Mouse (Mus musculus) intestine, postnatal 0 days (tissue): ENCODE measurements around the gene Trp63. TPM values are rescaled to one million over a fixed set of nuclear protein-coding genes. Genes with fewer than 3 reads are reported as not detected.

Experiments used
- ATAC-seq: fragments of 200-750 bp; cut with Nextera tagmentation; 2 replicates; pipeline ENCODE4 v1.8.0; 2017; ENCODE audit warnings: mild to moderate bottlenecking, moderate TSS enrichment, moderate library complexity
- H3K27ac ChIP-seq: fragments of 300-500 bp; sonication (generic); 2 replicates; pipeline ENCODE4 v1.5.1; 2014; ENCODE audit warnings: mild to moderate bottlenecking, low read depth, low read length, moderate library complexity
- H3K27me3 ChIP-seq: fragments of 300-500 bp; sonication (generic); replicated peaks from 2 replicates; pipeline ENCODE4 v1.6.1; 2014; ENCODE audit warnings: low read length, mixed read lengths; ENCODE audit not compliant: control insufficient read depth, insufficient read depth
- H3K36me3 ChIP-seq: fragments of 300-500 bp; sonication (generic); 2 replicates; pipeline ENCODE4 v1.6.1; 2014; ENCODE audit warnings: mild to moderate bottlenecking, moderate library complexity; ENCODE audit not compliant: control insufficient read depth, insufficient read depth
- H3K4me1 ChIP-seq: fragments of 300-500 bp; sonication (generic); replicated peaks from 2 replicates; pipeline ENCODE4 v1.6.1; 2014; ENCODE audit warnings: antibody characterized with exemption, low read length, mixed read lengths; ENCODE audit not compliant: control insufficient read depth, insufficient read depth
- H3K4me2 ChIP-seq: fragments of 300-500 bp; sonication (generic); replicated peaks from 2 replicates; pipeline ENCODE4 v1.6.1; 2014; ENCODE audit warnings: low read depth, mild to moderate bottlenecking, moderate library complexity
- H3K4me3 ChIP-seq: fragments of 300-500 bp; sonication (generic); 2 replicates; pipeline ENCODE4 v1.5.1; 2014; ENCODE audit warnings: low read depth, low read length
- H3K9ac ChIP-seq: fragments of 300-500 bp; sonication (generic); 2 replicates; pipeline ENCODE4 v1.6.1; 2014; ENCODE audit warnings: mild to moderate bottlenecking, low read depth, low read length
- H3K9me3 ChIP-seq: fragments of 300-500 bp; sonication (generic); 2 replicates; pipeline ENCODE4 v1.6.1; 2016; ENCODE audit warnings: mixed run types; ENCODE audit not compliant: control insufficient read depth
- CTCF ChIP-seq: sonication (generic); IDR thresholded peaks from 2 replicates; pipeline ENCODE4 v1.5.1; 2016; ENCODE audit warnings: low read depth, mild to moderate bottlenecking, control low read depth, antibody characterized with exemption, moderate library complexity
- WGBS: fragments of 180-500 bp; shearing (Covaris S2); extraction: QIAGEN DNeasy Blood & Tissue Kit; methylation state at CpG from one replicate; pipeline ENCODE4 v1.1.7; 2014; 5-methylcytosine and 5-hydroxymethylcytosine counted together
- polyA plus RNA-seq: library from polyadenylated mRNA; unstranded; fragments of >200 nt; fragmentation: Nextera tagmentation; extraction: Ambion mirVana; gene quantifications from 2 replicates; pipeline ENCODE4 v1.2.1, GENCODE M21; 2015

Trp63 gene
- polyA plus RNA-seq, 1 experiment from 2014 or later: 0.04 TPM

GRCm38 (mm10) chr16:25877416-25877965, 193.9 kb downstream of the Trp63 start:
- no peaks in the 10 kb centered on the region for H3K4me1 ChIP-seq
- no peak overlapping the region for H3K27ac ChIP-seq
- no peak overlapping the region for H3K4me2 ChIP-seq
- ATAC-seq: no peak
- WGBS: 68% methylated on average over 7 of the region's 7 CpGs
- H3K9ac ChIP-seq: no peak overlapping the region
- no peaks in the 10 kb centered on the region for H3K9me3 ChIP-seq
- H3K27me3 ChIP-seq: no peaks in the 10 kb centered on the region
- no peak overlapping the region for H3K4me3 ChIP-seq
- TF ChIP-seq CTCF: no peak
- H3K36me3 ChIP-seq: no peaks in the 10 kb centered on the region

GRCm38 (mm10) chr16:25878116-25878515, 194.6 kb downstream of the Trp63 start:
- ATAC-seq: no peak
- H3K4me3 ChIP-seq: no peak overlapping the region
- no peak for TF ChIP-seq CTCF
- H3K9me3 ChIP-seq: no peaks in the 10 kb centered on the region
- H3K27ac ChIP-seq: no peak overlapping the region
- H3K4me1 ChIP-seq: no peaks in the 10 kb centered on the region
- no peak overlapping the region for H3K4me2 ChIP-seq
- no peak overlapping the region for H3K9ac ChIP-seq
- no peaks in the 10 kb centered on the region for H3K27me3 ChIP-seq
- H3K36me3 ChIP-seq: no peaks in the 10 kb centered on the region

DNA sequence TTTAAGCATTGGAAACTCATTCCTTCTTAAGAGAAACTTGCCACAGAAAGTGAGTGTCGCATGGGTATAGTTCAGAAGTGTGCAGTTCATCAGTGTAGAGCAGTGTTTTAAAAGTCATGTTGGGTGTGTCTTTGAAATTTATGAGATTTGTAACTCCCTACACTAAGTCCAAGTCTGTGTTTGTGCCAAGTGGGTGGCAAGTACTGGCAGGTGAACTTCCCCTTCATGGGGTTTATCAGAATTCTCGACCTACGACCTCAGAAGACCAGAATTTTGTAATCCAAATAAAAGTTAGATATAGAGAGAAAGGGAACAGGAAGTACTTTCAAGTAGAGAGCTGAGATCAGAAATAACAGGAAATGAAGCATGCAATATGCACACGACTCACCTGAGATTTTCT, 215.5 kb downstream of the Trp63 start:
- ATAC-seq: no peak
- no peaks in the 10 kb centered on the region for H3K36me3 ChIP-seq
- whole genome bisulfite sequencing: 61% methylated on average over 4 of the region's 4 CpGs
- H3K4me1 ChIP-seq: no peaks in the 10 kb centered on the region
- no peak overlapping the region for H3K4me2 ChIP-seq
- no peak overlapping the region for H3K4me3 ChIP-seq
- H3K27ac ChIP-seq: no peak overlapping the region
- no peaks in the 10 kb centered on the region for H3K9me3 ChIP-seq
- no peak for TF ChIP-seq CTCF
- H3K27me3 ChIP-seq: no peaks in the 10 kb centered on the region
- H3K9ac ChIP-seq: no peak overlapping the region

DNA sequence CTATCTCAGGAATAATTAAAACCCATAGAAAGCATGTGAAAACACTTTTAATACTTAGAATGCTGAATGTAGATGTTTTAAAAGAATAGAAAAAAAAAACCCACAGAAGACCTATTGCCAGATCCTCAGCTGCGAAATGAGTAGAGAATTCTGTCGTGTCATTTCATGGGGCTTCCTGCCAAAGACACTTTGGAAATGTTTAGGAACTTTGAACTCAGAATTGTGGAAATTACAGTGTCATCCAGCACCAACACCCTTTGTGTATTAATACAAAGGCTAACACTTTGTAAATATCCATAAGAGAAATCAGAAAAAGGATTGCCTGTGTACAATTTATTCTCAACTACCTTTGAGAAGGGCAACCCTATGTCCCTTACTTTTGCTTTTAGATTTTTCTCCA, 216.1 kb downstream of the Trp63 start:
- H3K9me3 ChIP-seq: no peaks in the 10 kb centered on the region
- H3K27me3 ChIP-seq: no peaks in the 10 kb centered on the region
- H3K4me2 ChIP-seq: no peak overlapping the region
- H3K9ac ChIP-seq: no peak overlapping the region
- no peak for ATAC-seq
- H3K36me3 ChIP-seq: no peaks in the 10 kb centered on the region
- 69% methylated on average over 2 of the region's 2 CpGs for WGBS
- H3K4me1 ChIP-seq: no peaks in the 10 kb centered on the region
- no peak overlapping the region for H3K4me3 ChIP-seq
- no peak overlapping the region for H3K27ac ChIP-seq
- TF ChIP-seq CTCF: no peak

DNA sequence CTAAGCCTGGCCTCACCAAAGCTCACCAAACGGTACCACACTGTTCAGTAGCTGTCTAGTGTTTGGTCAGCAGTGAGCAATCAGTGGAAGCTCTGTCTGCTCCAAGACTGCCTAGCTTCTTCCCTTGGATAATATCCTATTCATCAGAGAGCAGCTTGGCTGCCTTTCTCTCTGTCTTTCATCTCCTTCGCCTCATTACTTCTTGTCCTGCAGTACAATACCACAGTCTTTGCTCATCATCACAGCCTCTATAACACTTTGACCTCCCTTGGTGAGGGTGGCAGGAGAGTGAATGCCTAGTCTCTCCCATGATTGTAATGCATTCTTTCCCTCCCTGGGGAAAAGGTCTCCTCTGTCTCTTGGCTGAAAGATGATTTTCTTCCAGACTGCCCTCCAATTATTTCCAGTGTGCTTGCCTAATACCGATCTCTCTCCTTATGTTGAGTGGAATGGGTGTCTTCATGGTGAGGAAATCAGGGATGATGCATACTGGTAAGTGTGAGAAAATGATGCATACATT, 216.9 kb downstream of the Trp63 start:
- H3K4me1 ChIP-seq: no peaks in the 10 kb centered on the region
- H3K27me3 ChIP-seq: no peaks in the 10 kb centered on the region
- H3K9ac ChIP-seq: no peak overlapping the region
- H3K4me2 ChIP-seq: no peak overlapping the region
- ATAC-seq: no peak
- WGBS: 84% methylated on average over 3 of the region's 3 CpGs
- TF ChIP-seq CTCF: no peak
- no peaks in the 10 kb centered on the region for H3K9me3 ChIP-seq
- no peak overlapping the region for H3K4me3 ChIP-seq
- H3K27ac ChIP-seq: no peak overlapping the region
- H3K36me3 ChIP-seq: no peaks in the 10 kb centered on the region

DNA sequence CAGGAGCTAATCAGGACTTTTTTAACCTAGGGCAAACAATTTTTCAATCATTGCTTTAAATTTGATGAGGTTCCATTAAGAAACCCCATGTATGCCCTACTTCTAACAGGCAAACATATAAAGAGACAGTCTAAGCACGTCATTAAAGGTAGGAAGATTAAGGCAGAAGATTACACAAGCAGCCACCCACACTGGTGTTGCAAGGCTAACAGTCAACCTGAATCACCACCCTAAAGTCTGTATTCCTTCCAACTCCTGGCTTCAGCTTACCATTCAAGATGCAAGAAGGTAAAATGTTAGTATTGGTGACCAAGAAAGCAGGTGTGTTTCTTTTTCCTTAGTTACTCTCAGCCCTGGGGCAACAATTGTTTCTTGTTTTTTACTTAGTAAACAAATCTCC, 228.6 kb downstream of the Trp63 start:
- no peak overlapping the region for H3K4me3 ChIP-seq
- H3K36me3 ChIP-seq: no peaks in the 10 kb centered on the region
- H3K4me1 ChIP-seq: no peaks in the 10 kb centered on the region
- TF ChIP-seq CTCF: no peak
- H3K27ac ChIP-seq: no peak overlapping the region
- no peak for ATAC-seq
- no peak overlapping the region for H3K9ac ChIP-seq
- H3K4me2 ChIP-seq: no peak overlapping the region
- no peaks in the 10 kb centered on the region for H3K9me3 ChIP-seq
- no peaks in the 10 kb centered on the region for H3K27me3 ChIP-seq
- 43% methylated on average over 1 of the region's 1 CpGs for WGBS

GRCm38 (mm10) chr16:25934181-25934580, 250.6 kb downstream of the Trp63 start:
- TF ChIP-seq CTCF: no peak
- WGBS: 82% methylated on average over 2 of the region's 2 CpGs
- Histone ChIP-seq H3K4me1 (no peaks in the 10 kb centered on the region), H3K4me3 (no peak overlapping the region), H3K9me3 (no peaks in the 10 kb centered on the region), H3K9ac (no peak overlapping the region), H3K4me2 (no peak overlapping the region), H3K36me3 (no peaks in the 10 kb centered on the region), H3K27ac (no peak overlapping the region), H3K27me3 (no peaks in the 10 kb centered on the region)
- ATAC-seq: no peak
